Mouse (Mus musculus): ENCODE measurements around the gene Rab11fip5.

DNA sequence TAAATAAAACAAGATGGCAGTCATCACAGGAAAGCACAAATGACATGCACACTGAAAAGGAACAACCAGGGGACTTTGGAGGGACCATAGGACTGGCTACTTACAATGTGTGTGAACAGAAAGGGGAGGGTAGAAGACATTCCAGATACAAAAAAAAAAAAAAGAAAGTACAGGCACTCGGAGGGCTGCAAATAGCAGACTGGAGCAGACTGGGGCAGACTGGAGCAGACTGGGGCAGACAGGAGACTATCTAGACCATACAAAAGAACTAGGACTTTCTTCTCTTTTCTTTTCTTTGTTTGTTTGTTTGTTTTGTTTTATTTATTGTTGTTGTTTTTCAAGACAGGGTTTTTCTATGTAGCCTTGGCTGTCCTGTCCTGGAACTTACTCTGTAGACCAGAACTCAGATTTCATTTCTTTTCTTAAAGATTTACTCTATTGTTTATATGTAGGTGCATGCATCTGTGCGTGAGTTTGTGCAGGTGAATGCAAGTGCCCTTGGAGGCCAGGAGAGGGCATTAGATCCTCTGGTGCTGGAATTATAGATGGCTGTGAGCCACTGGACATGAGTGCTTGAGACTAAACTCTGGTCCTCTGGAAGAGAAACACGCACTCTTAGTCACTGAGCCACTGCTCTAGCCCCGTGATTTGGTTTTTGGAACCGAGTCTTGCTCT lies 11.1 kb downstream of the Rab11fip5 start:
- no peak for TF ChIP-seq CTCF (IDR thresholded peaks at IDR 0.05; ENCODE audit: control insufficient read depth, insufficient read depth, low read length)
- TF ChIP-seq POLR2A (IDR thresholded peaks at IDR 0.05; ENCODE audit: borderline replicate concordance, control insufficient read depth, low read depth, low read length) = no peak

Measured in bone marrow, adult 2 months (tissue).